Mouse (Mus musculus) cerebellum, adult 8-10 months (tissue): ENCODE data around the gene Fgfr2.
A peak's percentile ranks its signal among the peaks of the same experiment; 100 is the strongest.

Experiments used
- DNase-seq: peaks from one replicate; pipeline ENCODE4 v3.0.0; 2022

Gene Fgfr2

GRCm38 (mm10) chr7:133002271-133002670, 120.9 kb downstream of the Fgfr2 start:
- DNase-seq, result no peak

GRCm38 (mm10) chr7:133001388-133001787, 121.8 kb downstream of the Fgfr2 start:
- DNase-seq, result no peak

GRCm38 (mm10) chr7:132999061-132999460, 124.1 kb downstream of the Fgfr2 start:
- DNase-seq, result no peak

- DNase-seq, result no peak
These were observed 124.5 kb downstream of the Fgfr2 start for GRCm38 (mm10) chr7:132998639-132999038.

- no peak for DNase-seq
These were observed 126.8 kb downstream of the Fgfr2 start for GRCm38 (mm10) chr7:132996391-132996790.

GRCm38 (mm10) chr7:132994628-132995191, 128.4 kb downstream of the Fgfr2 start:
- DNase-seq, result no peak

- no peak for DNase-seq
These were observed 129.0 kb downstream of the Fgfr2 start for GRCm38 (mm10) chr7:132994120-132994519.

- DNase-seq, result no peak
These were observed 130.1 kb downstream of the Fgfr2 start for GRCm38 (mm10) chr7:132992967-132993615.

- DNase-seq, result no peak
These were observed 131.8 kb downstream of the Fgfr2 start for GRCm38 (mm10) chr7:132991240-132991900.

GRCm38 (mm10) chr7:132989839-132990238, 133.3 kb downstream of the Fgfr2 start:
- no peak for DNase-seq

- DNase-seq, result no peak
These were observed 140.5 kb downstream of the Fgfr2 start for GRCm38 (mm10) chr7:132982639-132983038.

- no peak for DNase-seq
These were observed 145.2 kb downstream of the Fgfr2 start for GRCm38 (mm10) chr7:132977981-132978380.

GRCm38 (mm10) chr7:132976079-132976478, 147.1 kb downstream of the Fgfr2 start:
- no peak for DNase-seq

GRCm38 (mm10) chr7:132972079-132972478, 151.1 kb downstream of the Fgfr2 start:
- no peak for DNase-seq

- DNase-seq, result no peak
These were observed 157.4 kb downstream of the Fgfr2 start for GRCm38 (mm10) chr7:132965707-132966106.

GRCm38 (mm10) chr7:132964395-132964794, 158.8 kb downstream of the Fgfr2 start:
- no peak for DNase-seq

- DNase-seq, result no peak
These were observed 172.5 kb downstream of the Fgfr2 start for GRCm38 (mm10) chr7:132950613-132951012.

GRCm38 (mm10) chr7:132949968-132950367, 173.2 kb downstream of the Fgfr2 start:
- no peak for DNase-seq

- no peak for DNase-seq
These were observed 182.6 kb downstream of the Fgfr2 start for GRCm38 (mm10) chr7:132940569-132940968.

GRCm38 (mm10) chr7:132939118-132939517, 184.0 kb downstream of the Fgfr2 start:
- DNase-seq, result no peak

GRCm38 (mm10) chr7:132934743-132935142, 188.4 kb downstream of the Fgfr2 start:
- no peak for DNase-seq

- DNase-seq, result no peak
These were observed 189.8 kb downstream of the Fgfr2 start for GRCm38 (mm10) chr7:132933331-132933730.

- DNase-seq, result peak; percentile 53
These were observed 191.4 kb downstream of the Fgfr2 start for GRCm38 (mm10) chr7:132931560-132932351.
